Mouse (Mus musculus) heart, adult 8-10 months (tissue): ENCODE data around the gene Olfr281. TPM values are rescaled to one million over a fixed set of nuclear protein-coding genes. Genes with fewer than 3 reads are reported as not detected.
"Not testable (repeated sequence)": the region's sequence is repeated elsewhere in the genome, so short reads cannot be mapped to it uniquely, and the experiment has no call there.

Source experiments
- DNase-seq: peaks from one replicate; pipeline ENCODE4 v3.0.0; 2022; ENCODE audit warnings: low spot score
- total RNA-seq, 4 experiments: library from RNA; stranded (reverse); gene quantifications; 2 replicates each; pipeline ENCODE4 v1.2.4; 2022

Gene Olfr281
- not detected for total RNA-seq

DNA sequence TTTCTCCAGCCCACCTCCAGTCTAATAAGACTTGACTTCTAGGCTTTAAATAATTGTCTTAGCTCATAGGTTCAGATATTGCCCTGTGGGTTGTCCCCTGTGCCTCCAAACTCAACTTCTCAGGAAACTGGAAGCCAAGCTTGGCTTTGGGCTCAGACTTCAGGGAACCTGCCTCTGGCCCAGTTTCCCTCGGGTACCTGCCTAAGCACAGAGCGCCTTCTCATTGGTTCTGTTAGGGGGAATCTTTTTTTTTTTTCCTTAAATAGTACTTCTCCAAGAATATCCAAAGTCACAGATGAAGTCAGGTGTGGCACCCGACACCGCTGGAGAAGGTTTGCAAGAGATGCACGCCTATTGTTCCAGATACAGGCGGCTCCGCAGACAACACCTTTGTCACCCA is at the start of gene Olfr281:
Gene Olfr281 (plus strand): TSS at position 301 of the 400 bp plus-strand sequence.
- DNase-seq: no peak

GRCm38 (mm10) chr15:98408406-98409060 is 43.9 kb upstream of the Olfr281 start:
- no peak for DNase-seq

DNA sequence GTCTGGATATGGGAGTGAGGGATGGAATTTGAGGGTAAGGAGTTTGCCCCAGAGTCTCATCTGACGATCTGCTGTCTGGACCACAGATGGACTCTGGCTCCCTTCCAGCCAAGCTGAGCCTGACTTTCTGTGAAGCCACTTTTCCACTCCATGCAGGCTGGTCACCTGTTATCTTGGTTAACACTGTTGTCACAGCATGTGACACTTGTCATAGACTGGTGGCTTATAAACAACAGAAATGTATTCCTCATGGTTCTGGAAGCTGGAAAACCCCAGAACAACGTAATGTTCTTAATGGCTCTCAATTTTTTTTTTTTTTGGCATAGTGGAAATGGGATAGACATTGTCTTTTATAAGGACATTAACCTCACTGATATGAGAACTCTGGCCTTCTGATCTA is 42.8 kb upstream of the Olfr281 start:
- DNase-seq: no peak

- DNase-seq: no peak
Observed at GRCm38 (mm10) chr15:98410249-98410648, 42.1 kb upstream of the Olfr281 start.

DNA sequence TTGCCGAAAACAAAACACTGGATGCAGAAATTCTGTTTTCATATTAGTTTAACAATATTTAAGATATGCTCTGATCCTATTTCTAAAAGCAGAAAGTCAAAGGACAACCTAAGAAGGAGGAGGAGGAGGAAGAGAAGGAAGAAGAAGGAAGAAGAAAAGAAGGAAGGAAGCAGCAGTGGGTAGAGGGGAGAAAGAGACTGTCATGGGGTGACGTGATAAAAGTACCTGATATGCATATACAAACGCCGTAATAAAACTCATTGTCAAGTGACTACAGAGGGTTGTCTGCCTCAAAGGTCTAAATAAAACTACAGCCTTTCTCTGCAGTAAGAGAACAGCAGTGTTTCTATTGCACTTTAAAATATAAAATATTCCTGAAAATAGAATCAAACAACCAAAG is 36.4 kb upstream of the Olfr281 start:
- DNase-seq: no peak

DNA sequence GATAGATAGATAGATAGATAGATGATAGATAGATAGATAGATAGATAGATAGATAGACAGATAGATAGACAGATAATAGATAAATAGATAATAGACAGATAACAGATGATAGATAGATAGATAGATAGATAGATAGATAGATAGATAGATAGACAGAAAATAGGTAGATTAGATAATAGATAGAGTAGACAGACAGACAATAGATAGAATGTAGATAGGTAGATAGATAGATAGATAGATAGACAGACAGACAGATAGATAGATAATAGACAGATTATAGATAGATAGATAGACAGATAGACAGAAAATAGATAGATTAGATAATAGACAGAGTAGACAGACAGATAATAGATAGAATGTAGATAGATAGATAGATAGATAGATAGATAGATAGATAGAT is 35.6 kb upstream of the Olfr281 start:
- not testable (repeated sequence) for DNase-seq

DNA sequence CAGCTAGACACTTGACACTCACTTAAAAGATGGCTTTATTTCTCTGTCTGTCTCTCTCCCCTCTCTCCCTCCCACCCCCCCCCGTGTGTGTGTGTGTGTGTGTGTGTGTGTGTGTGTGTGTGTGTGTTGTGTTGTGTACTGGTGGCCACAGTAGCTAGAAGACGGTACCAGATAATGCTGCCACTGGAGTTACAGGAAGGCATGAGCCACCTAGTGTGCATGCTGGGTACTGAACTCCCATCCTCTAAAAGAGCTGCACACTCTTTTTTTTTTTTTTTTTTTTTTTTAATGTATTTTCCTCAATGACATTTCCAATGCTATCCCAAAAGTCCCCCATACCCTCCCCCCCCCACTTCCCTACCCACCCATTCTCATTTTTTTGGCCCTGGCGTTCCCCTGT is 35.1 kb upstream of the Olfr281 start:
- DNase-seq: not testable (repeated sequence)

DNA sequence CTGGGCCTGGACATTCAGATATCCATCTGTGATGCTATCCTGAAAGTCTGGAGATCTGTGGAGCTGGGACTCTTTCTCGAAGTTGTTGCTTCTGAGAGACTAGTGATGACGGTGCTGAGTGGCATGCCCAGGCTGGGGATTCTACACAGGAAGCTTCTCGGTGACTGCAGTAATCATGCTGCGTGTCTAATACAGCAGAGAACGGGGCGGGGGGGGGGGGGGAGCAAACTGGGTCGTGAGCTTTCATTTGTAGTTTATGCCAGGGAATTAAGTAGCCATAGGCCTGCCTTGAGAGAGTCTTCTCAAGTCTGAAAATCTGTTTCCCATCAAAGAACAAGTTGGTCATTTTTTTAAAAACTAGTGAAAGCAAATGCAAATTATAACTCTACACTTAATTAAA is 34.3 kb upstream of the Olfr281 start:
- no peak for DNase-seq

DNA sequence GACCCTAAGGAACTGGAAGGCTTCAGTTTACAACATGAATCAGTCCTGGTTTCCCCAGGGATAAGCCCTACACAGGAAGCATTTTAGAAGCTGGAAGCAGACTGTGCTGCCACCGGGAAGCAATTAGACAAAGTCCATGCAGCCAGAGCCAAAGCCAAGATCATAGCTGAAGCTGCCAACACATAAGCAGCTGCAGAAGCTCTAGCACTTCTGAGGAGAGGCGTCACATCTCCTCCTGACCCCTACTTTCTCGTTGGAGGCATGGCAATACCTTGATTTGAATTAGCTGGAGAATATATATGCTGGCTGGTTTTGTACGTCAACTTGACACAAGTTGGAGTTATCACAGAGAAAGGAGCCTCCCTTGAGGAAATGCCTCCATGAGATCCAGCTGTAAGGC is 31.5 kb upstream of the Olfr281 start:
- no peak for DNase-seq

DNA sequence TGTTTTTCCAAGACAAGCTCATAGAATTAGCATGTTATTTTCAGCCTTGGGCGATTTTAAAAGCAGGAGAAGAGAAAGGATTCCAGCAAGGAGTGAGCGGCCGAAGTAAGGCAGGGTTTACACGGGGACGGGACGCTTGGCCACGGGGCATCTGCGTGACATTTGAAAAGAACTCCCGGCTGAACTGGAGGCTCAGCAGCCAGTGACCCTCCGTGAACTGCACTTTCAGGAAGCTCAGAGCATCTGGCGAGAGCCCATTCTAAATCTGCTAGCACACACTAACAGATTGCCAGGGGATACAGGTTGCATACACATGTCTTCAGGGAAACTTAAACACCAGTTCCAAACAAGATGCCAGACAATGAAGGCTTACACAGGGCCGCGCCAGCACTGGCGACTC is 28.1 kb upstream of the Olfr281 start:
- no peak for DNase-seq

DNA sequence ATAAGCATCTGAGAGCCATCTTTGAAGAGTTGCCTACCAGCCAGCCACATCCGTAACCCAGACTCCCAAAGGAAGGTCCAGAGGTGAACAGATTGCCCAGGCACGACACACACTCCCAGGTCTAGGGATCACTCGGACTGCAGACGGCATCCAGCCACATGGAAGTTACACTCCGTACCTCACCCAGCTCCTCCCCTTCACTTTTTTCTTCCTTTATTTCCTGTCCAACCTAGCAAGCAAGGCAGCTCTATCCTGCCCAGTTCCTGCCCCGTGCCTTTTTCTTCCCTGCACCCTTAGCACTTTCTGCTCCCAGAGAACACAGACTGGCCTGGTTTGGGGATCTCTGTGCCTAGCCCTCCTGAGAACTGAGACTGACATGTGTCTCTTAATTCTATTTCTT is 27.6 kb upstream of the Olfr281 start:
- no peak for DNase-seq

DNA sequence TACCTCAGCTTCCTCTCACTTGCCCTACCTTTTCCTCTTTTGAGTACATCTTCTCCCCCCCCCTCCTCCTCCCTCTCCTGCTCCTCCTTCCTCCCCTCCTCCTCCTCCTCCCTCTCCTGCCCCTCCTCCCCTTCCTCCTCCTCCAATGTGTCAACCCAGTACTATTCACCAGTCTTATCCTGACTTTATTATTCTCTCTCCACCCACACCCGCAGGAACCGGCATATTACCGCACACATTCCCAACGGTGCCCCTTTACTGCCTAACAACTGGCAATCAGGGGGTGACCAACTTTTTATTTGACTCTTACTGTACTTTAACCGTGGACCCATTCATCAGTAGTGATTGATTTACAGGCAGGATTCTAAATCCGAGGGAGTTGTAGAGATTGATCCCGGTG is 27.2 kb upstream of the Olfr281 start:
- no peak for DNase-seq

GRCm38 (mm10) chr15:98430925-98431324 is 21.5 kb upstream of the Olfr281 start, which contains the start of gene Olfr282:
TSS of gene Olfr282 (plus strand) at chr15:98431225.
- not testable (repeated sequence) for DNase-seq

DNA sequence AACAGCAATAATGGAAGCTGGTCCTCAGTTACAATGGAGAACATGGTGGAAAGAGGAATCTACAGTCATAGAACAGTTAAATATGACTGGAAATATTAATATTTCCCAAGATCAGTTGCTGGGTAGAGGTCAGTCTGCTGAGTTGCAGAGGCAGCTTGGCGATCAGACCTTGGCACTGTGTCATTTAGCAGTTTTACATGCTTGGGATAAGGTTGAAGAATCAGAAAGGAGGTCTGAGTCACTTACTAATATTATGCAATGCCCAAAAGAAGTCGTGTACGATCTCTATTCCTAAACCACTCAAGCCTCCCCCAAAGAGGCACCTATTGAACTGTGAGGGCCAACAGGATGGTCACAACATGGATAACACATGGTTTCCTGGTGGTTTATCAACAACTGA is 7.8 kb upstream of the Olfr281 start:
- no peak for DNase-seq

DNA sequence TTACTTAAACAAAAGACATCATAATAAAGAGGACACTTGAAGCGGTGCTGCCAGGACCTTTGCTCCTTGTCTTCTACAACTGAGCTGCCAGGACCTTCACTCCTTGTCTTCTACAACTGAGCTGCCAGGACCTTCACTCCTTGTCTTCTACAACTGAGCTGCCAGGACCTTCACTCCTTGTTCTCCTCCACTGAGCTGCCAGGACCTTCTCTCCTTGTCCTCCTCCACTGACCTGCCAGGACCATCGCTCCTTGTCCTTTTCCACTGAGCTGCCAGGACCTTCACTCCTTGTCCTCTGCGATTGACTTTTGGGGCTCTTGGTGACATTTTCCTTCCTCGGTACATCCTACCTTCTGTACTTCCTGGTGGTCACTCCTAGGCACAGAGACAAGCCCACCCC is 3.9 kb upstream of the Olfr281 start:
- peak; percentile 23 for DNase-seq

DNA sequence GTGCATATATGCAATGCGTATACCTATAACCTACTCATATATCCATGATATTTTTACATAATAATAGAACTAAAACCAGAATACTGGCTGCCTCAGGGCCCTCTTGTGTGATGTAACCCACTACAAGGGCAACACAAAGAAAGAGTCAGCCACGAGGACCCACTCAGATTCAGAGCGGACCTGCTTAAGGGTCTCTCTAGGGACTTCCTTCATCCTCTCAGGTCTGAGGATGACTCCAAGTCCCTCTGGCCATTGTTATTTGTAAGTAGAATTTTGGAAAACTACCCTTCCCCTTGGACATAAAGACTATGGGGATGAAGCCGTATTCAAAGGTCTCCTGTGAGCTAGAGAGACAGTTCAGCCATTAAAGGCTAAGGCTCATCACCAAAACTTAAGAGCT is 17.2 kb downstream of the Olfr281 start, which contains the start of gene OR5BS1P:
Gene OR5BS1P (plus strand): TSS at position 301 of the 400 bp plus-strand sequence.
- no peak for DNase-seq

DNA sequence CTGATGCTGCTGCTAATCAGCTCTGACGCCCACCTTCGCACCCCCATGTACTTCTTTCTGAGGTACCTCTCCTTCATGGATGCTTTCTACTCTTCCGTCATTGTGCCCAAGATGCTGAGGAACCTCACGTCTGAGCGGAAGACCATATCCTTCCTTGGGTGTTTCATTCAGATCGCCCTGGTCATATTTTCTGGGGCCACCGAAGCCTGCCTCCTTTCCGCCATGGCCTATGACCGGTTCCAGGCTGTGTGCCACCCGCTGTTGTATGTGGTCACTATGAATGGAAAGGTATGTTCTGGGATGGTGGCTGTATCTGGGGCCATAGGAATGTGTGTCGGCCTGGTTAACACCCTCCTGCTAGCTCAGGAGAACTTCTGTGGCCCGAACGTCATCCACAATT is 19.2 kb downstream of the Olfr281 start:
- no peak for DNase-seq

- DNase-seq: no peak
Observed at GRCm38 (mm10) chr15:98474958-98475357, 22.6 kb downstream of the Olfr281 start.

GRCm38 (mm10) chr15:98475382-98475781 is 23.0 kb downstream of the Olfr281 start:
- peak; percentile 61 for DNase-seq

DNA sequence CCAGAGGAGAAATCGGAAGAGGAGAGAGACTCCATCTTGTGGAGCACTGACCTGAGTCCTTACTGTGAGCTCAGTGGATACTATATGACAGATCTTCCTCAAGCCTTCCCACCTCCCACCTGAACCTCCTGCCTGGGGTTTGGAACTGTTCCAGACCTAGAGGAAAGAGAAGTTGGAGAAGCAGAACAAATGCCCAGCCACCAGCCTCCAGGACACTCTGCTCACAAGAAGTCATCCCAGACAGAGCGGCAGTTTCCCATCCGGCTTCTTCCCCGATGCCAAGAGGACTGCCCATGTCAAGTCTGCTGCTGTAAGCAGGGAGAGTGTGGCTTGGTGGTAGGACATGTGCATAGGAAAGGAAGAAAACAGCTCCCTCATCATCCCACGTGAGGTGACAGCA is 23.9 kb downstream of the Olfr281 start:
- no peak for DNase-seq

DNA sequence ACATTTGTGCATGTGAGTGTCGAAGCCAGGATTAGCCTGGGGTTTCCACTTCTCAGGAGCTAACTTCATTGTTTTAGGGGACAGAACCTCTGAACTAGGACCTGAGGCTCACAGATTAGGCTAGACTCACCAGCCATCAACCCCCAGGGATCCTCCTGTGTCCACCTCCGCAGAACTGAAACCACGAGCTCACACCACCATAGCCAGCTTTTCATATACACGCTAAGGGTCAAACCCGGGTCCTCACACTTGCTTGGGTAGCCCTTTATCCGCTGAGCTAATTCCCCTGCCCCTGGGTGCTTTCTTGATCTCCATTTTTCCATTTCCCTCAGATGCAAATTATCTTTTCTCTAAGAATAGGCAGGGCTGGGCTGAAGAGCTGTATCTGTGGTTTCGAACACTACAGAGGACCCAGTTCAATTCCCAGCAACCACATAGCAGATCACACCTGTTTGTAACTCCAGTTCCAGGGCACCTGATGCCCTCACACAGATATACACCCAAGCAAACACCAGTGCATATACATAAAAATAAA is 27.2 kb downstream of the Olfr281 start:
- no peak for DNase-seq

DNA sequence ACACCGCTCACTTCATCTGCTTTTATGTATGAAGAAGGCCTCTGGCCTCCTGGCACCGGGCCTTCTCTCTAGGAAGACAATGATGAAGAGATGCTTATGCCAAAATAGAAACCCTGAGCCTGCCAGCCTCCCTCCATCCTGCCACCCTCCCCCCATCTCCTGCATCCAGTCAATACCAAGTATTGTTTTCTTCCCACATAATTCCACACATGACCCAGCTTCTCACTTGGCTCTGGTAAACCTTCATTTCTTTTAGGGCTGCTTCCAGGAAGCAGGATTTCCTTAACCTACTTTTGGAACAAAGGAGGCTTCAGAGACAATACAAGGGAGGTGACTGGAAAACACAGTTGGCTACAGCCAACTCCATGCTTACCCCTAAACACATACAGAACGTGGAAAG is 30.3 kb downstream of the Olfr281 start, which contains the start of gene Lalba:
Gene Lalba (minus strand): TSS at position 21 of the 400 bp plus-strand sequence.
- DNase-seq: peak; percentile 64
